Mouse (Mus musculus): ENCODE data around the gene Dnm3. TPM values are rescaled to one million over a fixed set of nuclear protein-coding genes. Genes with fewer than 3 reads are reported as not detected.
A peak's percentile ranks its signal among the peaks of the same experiment; 100 is the strongest.

The Dnm3 gene
- polyA plus RNA-seq, 1 experiment from 2014 or later, result 6.5 TPM

DNA sequence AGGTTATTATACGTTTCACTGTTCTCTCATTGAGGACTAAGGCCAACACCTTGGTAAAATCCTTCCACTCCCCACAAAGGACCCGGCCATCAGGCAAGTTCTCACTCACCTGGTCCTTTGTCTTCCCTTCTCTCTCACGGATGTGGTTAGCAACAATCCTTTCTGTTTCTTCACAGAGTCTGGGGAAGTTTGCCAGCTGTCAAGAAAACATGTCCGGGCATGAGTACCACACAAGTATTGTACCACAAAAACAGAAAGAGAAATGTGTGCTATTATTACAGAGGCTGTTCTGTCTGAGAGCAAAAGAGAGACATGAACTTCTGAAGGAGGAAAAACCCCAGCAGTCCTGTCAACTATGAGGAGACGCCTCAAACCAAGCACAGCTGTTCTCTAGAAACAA is 182.4 kb downstream of the Dnm3 start:
- H3K9me3 ChIP-seq (ENCODE audit: control insufficient read depth, low read length), result no peaks in the 10 kb centered on the region
- no peak for ATAC-seq (ENCODE audit: low FRiP score, low TSS enrichment)
- H3K27me3 ChIP-seq (ENCODE audit: control insufficient read depth, insufficient read depth, low read length), result no peaks in the 10 kb centered on the region
- WGBS, result 83% methylated on average over 5 of the region's 5 CpGs
- no peaks in the 10 kb centered on the region for H3K4me1 ChIP-seq (ENCODE audit: control insufficient read depth, insufficient read depth, low read length)
- H3K4me3 ChIP-seq (ENCODE audit: low read length), result no peak overlapping the region
- no peak overlapping the region for H3K27ac ChIP-seq (ENCODE audit: low read depth, low read length)
- H3K36me3 ChIP-seq (ENCODE audit: control insufficient read depth, insufficient read depth, low read length), result no peaks in the 10 kb centered on the region
- no peak overlapping the region for H3K4me2 ChIP-seq (replicated peaks; ENCODE audit: low read depth, low read length)
- H3K9ac ChIP-seq (ENCODE audit: low read depth, low read length), result no peak overlapping the region

DNA sequence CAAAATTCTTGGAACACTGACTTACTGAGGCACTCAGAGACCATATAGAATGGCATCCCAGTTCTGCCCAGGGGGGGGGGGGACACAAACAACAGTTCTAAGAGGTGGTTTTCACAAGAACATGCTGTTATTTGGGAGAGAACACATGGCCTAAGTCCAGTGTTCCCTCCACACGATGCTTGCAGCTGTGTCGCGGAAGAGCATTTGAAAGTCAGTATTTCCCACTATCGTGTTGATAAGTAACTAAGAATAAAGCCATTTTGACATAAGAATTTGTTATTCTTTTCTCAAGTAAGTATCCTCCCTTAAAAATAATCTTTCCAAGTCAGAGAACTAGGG is 183.3 kb downstream of the Dnm3 start:
- H3K4me3 ChIP-seq (ENCODE audit: low read length), result no peak overlapping the region
- no peak overlapping the region for H3K27ac ChIP-seq (ENCODE audit: low read depth, low read length)
- H3K27me3 ChIP-seq (ENCODE audit: control insufficient read depth, insufficient read depth, low read length), result no peaks in the 10 kb centered on the region
- 78% methylated on average over 4 of the region's 4 CpGs for WGBS
- no peaks in the 10 kb centered on the region for H3K36me3 ChIP-seq (ENCODE audit: control insufficient read depth, insufficient read depth, low read length)
- no peaks in the 10 kb centered on the region for H3K4me1 ChIP-seq (ENCODE audit: control insufficient read depth, insufficient read depth, low read length)
- no peak overlapping the region for H3K4me2 ChIP-seq (replicated peaks; ENCODE audit: low read depth, low read length)
- ATAC-seq (ENCODE audit: low FRiP score, low TSS enrichment), result no peak
- H3K9ac ChIP-seq (ENCODE audit: low read depth, low read length), result no peak overlapping the region
- H3K9me3 ChIP-seq (ENCODE audit: control insufficient read depth, low read length), result no peaks in the 10 kb centered on the region

DNA sequence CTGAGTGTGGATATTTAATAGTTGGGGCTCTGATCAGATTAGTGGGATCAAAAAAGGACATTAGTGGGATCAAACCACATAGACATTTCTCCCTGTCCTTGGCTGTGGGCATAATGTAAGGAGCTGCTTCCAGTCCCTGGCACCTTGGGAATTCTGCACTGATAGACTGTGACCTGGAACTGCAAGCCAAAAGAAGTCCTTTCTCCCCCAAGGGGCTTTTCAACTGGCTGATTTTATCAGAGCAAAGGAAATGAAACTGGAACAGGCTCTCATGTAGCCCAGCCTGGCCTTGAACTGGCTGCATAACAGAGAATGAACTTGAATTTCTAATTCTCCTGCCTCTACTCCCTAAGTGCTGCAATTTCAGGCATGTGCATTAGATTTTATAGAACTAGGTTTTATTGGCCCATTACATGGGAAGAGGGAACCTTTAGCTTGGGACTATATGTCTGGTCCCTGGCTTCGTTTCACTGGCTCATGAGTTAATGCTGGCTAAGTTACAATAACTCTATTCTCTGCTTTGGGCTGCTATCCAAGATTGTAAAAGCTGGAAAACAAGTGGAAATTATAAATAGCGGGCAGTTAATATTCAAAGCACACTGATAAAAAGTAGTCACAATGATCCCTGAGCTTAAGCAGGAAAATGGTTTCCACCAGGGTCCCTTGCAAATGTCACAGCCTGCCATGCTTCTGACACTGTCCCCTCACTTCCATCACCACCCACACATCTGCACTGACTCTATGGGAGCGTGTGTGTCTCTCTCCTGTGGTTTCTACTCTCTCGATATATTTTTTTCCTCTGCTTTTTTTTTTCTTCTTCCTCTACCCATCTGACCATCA is 183.9 kb downstream of the Dnm3 start:
- Histone ChIP-seq H3K36me3 (ENCODE audit: control insufficient read depth, insufficient read depth, low read length) (no peaks in the 10 kb centered on the region), H3K4me2 (replicated peaks; ENCODE audit: low read depth, low read length) (no peak overlapping the region), H3K9ac (ENCODE audit: low read depth, low read length) (no peak overlapping the region), H3K4me3 (ENCODE audit: low read length) (no peak overlapping the region), H3K27me3 (ENCODE audit: control insufficient read depth, insufficient read depth, low read length) (no peaks in the 10 kb centered on the region), H3K4me1 (ENCODE audit: control insufficient read depth, insufficient read depth, low read length) (no peaks in the 10 kb centered on the region), H3K9me3 (ENCODE audit: control insufficient read depth, low read length) (no peaks in the 10 kb centered on the region), H3K27ac (ENCODE audit: low read depth, low read length) (no peak overlapping the region)
- ATAC-seq (ENCODE audit: low FRiP score, low TSS enrichment), result no peak
- WGBS, result 68% methylated on average over 4 of the region's 4 CpGs

DNA sequence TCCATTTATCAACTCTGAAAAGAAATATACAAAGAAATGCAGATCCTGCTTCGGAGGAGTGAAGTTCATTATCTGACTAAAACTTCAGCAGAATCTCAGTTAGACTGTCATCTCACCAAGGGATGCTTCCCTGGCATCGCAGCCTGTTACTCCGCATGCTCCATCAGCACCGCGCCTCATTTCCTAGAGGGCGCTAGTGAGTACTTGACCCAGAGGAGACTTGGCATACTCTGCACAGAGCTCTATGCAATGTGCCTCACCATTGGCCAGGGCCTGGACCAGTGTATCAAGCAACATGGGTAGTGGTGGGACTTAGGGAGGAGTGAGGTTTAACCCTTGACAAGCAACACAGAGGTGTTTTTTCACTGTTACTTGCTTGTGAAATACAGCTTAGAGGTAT is 190.9 kb downstream of the Dnm3 start:
- Histone ChIP-seq H3K9me3 (ENCODE audit: control insufficient read depth, low read length) (no peaks in the 10 kb centered on the region), H3K9ac (ENCODE audit: low read depth, low read length) (no peak overlapping the region), H3K4me1 (ENCODE audit: control insufficient read depth, insufficient read depth, low read length) (peaks cover 3% of the 10 kb centered on the region; the same call in 1 of the 2 replicates), H3K27ac (ENCODE audit: low read depth, low read length) (no peak overlapping the region), H3K27me3 (ENCODE audit: control insufficient read depth, insufficient read depth, low read length) (no peaks in the 10 kb centered on the region), H3K4me2 (replicated peaks; ENCODE audit: low read depth, low read length) (no peak overlapping the region), H3K36me3 (ENCODE audit: control insufficient read depth, insufficient read depth, low read length) (no peaks in the 10 kb centered on the region), H3K4me3 (ENCODE audit: low read length) (no peak overlapping the region)
- WGBS, result 63% methylated on average over 6 of the region's 6 CpGs
- ATAC-seq (ENCODE audit: low FRiP score, low TSS enrichment), result no peak

GRCm38 (mm10) chr1:162281981-162282381 is 195.9 kb downstream of the Dnm3 start:
- peak overlapping the region; percentile 59; the same call in 1 of the 2 replicates for H3K27ac ChIP-seq (ENCODE audit: low read depth, low read length)
- no peaks in the 10 kb centered on the region for H3K9me3 ChIP-seq (ENCODE audit: control insufficient read depth, low read length)
- no peak overlapping the region for H3K9ac ChIP-seq (ENCODE audit: low read depth, low read length)
- ATAC-seq (ENCODE audit: low FRiP score, low TSS enrichment), result peak; percentile 98
- WGBS, result 3% methylated on average over 7 of the region's 7 CpGs
- H3K4me2 ChIP-seq (replicated peaks; ENCODE audit: low read depth, low read length), result no peak overlapping the region
- H3K36me3 ChIP-seq (ENCODE audit: control insufficient read depth, insufficient read depth, low read length), result no peaks in the 10 kb centered on the region
- H3K27me3 ChIP-seq (ENCODE audit: control insufficient read depth, insufficient read depth, low read length), result no peaks in the 10 kb centered on the region
- H3K4me1 ChIP-seq (ENCODE audit: control insufficient read depth, insufficient read depth, low read length), result peaks cover 10% of the 10 kb centered on the region; the same call in 1 of the 2 replicates
- H3K4me3 ChIP-seq (ENCODE audit: low read length), result no peak overlapping the region

- no peak for ATAC-seq (ENCODE audit: low FRiP score, low TSS enrichment)
- no peak overlapping the region for H3K4me3 ChIP-seq (ENCODE audit: low read length)
- no peak overlapping the region for H3K4me2 ChIP-seq (replicated peaks; ENCODE audit: low read depth, low read length)
Measured at GRCm38 (mm10) chr1:162280052-162280451, 197.8 kb downstream of the Dnm3 start.

DNA sequence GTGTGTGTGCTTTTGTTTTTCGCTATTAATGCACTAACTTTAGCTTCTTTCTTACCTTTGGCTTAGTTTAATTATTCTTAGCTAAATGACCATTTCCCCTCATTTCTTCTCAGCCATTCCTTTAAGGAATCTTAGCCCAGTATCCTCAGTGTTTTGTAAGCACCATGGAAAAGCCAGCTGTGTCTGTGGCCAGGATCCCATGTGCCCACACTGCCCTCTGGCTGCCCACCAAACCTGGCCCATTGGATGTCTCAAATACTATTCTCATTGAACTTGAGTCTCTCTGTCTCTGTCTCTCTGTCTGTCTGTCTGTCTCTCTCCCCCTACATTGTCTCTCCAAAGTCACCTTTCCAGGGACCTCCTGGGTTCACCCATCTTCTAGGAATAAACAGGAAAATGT is 201.8 kb downstream of the Dnm3 start:
- H3K27ac ChIP-seq (ENCODE audit: low read depth, low read length), result no peak overlapping the region
- ATAC-seq (ENCODE audit: low FRiP score, low TSS enrichment), result peak; percentile 83; the same call in 1 of the 2 replicates

More at GRCm38 (mm10) chr1:162280052-162280451, 197.8 kb downstream of the Dnm3 start:
- Histone ChIP-seq H3K27me3 (ENCODE audit: control insufficient read depth, insufficient read depth, low read length) (no peaks in the 10 kb centered on the region), H3K9ac (ENCODE audit: low read depth, low read length) (no peak overlapping the region), H3K4me1 (ENCODE audit: control insufficient read depth, insufficient read depth, low read length) (peaks cover 10% of the 10 kb centered on the region; the same call in 1 of the 2 replicates), H3K36me3 (ENCODE audit: control insufficient read depth, insufficient read depth, low read length) (no peaks in the 10 kb centered on the region), H3K27ac (ENCODE audit: low read depth, low read length) (no peak overlapping the region), H3K9me3 (ENCODE audit: control insufficient read depth, low read length) (no peaks in the 10 kb centered on the region)
- WGBS, result 92% methylated on average over 4 of the region's 4 CpGs

DNA sequence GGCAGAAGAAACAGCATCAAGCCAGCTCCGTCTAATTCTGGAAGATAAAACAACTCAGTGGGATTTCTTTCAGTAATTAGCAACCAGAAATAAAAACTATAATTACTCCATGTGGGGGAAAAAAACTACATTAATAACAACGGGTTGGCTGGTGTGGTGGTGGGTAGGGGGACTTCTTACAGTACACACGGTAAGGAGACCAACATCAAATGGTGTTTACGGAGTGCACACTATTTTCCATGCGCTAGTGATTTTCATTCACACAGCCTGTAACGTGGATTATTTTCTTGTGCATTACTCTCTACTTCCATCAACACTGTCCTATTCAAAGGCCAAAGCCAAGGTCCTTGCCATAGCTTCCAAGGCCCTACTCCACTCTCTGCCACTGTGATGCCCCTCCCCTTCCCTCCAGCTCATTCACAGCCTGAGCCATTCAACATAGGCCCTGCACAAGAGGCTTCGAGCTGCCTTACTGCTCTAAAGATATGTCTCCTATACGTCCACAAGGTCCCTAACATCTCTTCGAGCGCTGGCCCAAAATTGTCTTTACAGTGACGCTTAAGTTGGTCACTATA is 203.1 kb downstream of the Dnm3 start:
- H3K27me3 ChIP-seq (ENCODE audit: control insufficient read depth, insufficient read depth, low read length), result no peaks in the 10 kb centered on the region
- ATAC-seq (ENCODE audit: low FRiP score, low TSS enrichment), result no peak
- no peaks in the 10 kb centered on the region for H3K36me3 ChIP-seq (ENCODE audit: control insufficient read depth, insufficient read depth, low read length)
- H3K4me2 ChIP-seq (replicated peaks; ENCODE audit: low read depth, low read length), result no peak overlapping the region
- H3K9me3 ChIP-seq (ENCODE audit: control insufficient read depth, low read length), result no peaks in the 10 kb centered on the region
- H3K9ac ChIP-seq (ENCODE audit: low read depth, low read length), result no peak overlapping the region
- H3K4me3 ChIP-seq (ENCODE audit: low read length), result no peak overlapping the region
- no peaks in the 10 kb centered on the region for H3K4me1 ChIP-seq (ENCODE audit: control insufficient read depth, insufficient read depth, low read length)
- no peak overlapping the region for H3K27ac ChIP-seq (ENCODE audit: low read depth, low read length)
- WGBS, result 91% methylated on average over 11 of the region's 11 CpGs

More for the DNA sequence above, 201.8 kb downstream of the Dnm3 start:
- no peaks in the 10 kb centered on the region for H3K4me1 ChIP-seq (ENCODE audit: control insufficient read depth, insufficient read depth, low read length)
- H3K27me3 ChIP-seq (ENCODE audit: control insufficient read depth, insufficient read depth, low read length), result no peaks in the 10 kb centered on the region
- H3K9me3 ChIP-seq (ENCODE audit: control insufficient read depth, low read length), result no peaks in the 10 kb centered on the region
- WGBS, result 84% methylated on average over 1 of the region's 1 CpGs
- H3K36me3 ChIP-seq (ENCODE audit: control insufficient read depth, insufficient read depth, low read length), result no peaks in the 10 kb centered on the region
- no peak overlapping the region for H3K9ac ChIP-seq (ENCODE audit: low read depth, low read length)
- no peak overlapping the region for H3K4me2 ChIP-seq (replicated peaks; ENCODE audit: low read depth, low read length)
- no peak overlapping the region for H3K4me3 ChIP-seq (ENCODE audit: low read length)

DNA sequence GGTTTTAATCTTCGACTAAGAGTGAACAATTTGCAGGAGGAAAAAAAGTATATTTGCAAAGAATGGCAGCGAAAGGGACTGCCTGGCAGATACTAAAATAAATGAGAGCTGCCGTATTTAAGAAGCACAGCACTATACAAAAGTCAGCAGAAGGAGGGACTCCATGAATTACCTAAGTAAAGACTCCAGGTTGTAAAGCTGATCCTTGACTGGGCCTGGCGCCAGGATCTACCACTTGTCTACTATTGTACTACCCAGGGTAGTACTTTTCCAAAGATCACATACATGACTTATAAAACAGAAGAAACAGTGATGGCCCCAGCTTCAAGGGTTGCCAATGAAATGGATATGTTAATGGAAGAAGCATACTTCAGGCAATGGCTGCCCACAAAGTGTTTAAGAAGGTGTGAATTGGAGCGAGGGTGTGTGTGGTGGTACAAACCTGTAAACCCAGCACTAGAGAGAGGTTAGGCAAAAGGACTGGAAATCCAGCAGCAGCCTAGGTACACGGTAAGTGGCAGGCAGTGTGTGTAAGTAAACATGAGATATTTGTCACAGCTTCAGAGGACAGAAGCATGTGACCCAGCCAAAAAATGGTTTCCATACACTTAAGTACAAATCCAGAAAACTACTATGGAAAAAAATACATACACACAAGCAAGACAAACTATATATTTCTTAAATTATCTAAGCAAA is 220.8 kb downstream of the Dnm3 start:
- H3K9ac ChIP-seq (ENCODE audit: low read depth, low read length), result no peak overlapping the region
- H3K4me1 ChIP-seq (ENCODE audit: control insufficient read depth, insufficient read depth, low read length), result 0 out of 2 replicates have a peak, but pooled peaks cover 5% of the 10 kb centered on the region
- H3K9me3 ChIP-seq (ENCODE audit: control insufficient read depth, low read length), result no peaks in the 10 kb centered on the region
- ATAC-seq (ENCODE audit: low FRiP score, low TSS enrichment), result no peak
- no peaks in the 10 kb centered on the region for H3K36me3 ChIP-seq (ENCODE audit: control insufficient read depth, insufficient read depth, low read length)
- H3K4me2 ChIP-seq (replicated peaks; ENCODE audit: low read depth, low read length), result no peak overlapping the region
- H3K27me3 ChIP-seq (ENCODE audit: control insufficient read depth, insufficient read depth, low read length), result no peaks in the 10 kb centered on the region
- WGBS, result 72% methylated on average over 6 of the region's 6 CpGs
- H3K4me3 ChIP-seq (ENCODE audit: low read length), result no peak overlapping the region
- no peak overlapping the region for H3K27ac ChIP-seq (ENCODE audit: low read depth, low read length)

All from kidney, embryonic 14.5 days (tissue).